Mouse (Mus musculus): ENCODE results near the gene Rgs11. TPM values are rescaled to one million over a fixed set of nuclear protein-coding genes. Genes with fewer than 3 reads are reported as not detected.

Gene Rgs11
- polyA plus RNA-seq, 1 experiment from 2014 or later = 8.5 TPM

DNA sequence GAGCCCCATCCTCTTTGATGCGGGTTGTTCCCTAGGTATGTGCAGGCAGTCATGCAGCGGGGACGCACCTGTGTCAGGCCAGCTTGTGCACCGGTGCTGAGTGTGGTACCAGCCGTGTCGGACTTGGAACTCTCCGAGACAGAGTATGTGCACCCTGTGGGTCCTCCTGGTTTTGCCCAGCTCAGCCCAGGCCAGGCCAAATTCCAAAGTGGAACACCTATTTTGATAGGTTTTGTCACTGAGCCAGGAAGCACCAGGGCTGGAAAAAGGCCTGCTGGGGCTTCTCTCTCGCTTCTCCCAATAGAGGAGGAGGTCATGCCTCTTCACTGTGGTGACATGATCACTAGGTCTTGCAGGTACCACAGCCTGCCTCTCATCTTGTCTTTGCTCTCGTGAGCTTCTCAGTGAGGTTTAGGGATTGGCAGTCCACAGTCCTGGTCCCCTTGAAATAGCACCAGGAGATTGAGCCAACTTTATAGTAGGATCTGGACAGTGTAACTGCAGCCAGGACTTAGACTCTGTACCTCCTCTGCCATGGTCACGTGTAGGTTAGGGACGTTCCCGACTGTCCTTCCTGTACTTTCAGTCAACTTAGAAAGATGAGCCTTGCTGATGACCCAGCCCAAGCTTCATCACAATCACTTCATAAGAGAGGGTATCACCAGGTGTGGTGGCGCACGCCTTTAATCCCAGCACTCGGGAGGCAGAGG, 10.1 kb upstream of the Rgs11 start:
- ATAC-seq (ENCODE audit: low read depth) (no peak), DNase-seq (ENCODE audit: low spot score) (no peak)
- Histone ChIP-seq H3K4me3 (ENCODE audit: low read depth, low read length) (no peak overlapping the region), H3K36me3 (ENCODE audit: control insufficient read depth, insufficient read depth, low read length) (peaks cover 95% of the 10 kb centered on the region), H3K4me1 (ENCODE audit: control insufficient read depth, insufficient read depth, low read length) (no peaks in the 10 kb centered on the region), H3K27ac (replicated peaks; ENCODE audit: low read depth, low read length) (no peak overlapping the region), H3K4me2 (ENCODE audit: low read depth, low read length) (no peak overlapping the region), H3K9me3 (ENCODE audit: control insufficient read depth, low read length) (no peaks in the 10 kb centered on the region), H3K27me3 (replicated peaks; ENCODE audit: control insufficient read depth, insufficient read depth, low read length) (no peaks in the 10 kb centered on the region), H3K9ac (ENCODE audit: low read depth, low read length) (no peak overlapping the region)
- 98% methylated on average over 15 of the region's 15 CpGs for WGBS

DNA sequence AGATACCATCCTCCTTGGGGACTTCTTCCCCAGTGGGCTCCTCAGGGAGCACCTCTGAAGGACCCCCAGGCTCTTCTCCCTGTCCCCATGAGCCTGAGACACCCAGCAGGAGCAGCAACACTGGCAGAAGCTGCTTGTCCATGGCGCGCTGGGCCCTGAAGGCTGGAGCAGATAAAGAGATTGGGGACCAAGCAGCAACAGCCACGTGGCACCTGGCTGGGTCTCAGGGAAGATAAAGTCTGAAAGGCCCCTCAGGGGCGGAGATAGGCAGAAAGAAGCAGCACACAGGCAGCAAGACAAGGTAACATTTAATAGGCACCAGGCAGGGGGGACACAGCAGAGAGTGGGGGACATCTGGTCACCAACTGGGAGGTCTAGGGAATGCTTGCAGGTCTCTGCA, 3.9 kb upstream of the Rgs11 start, which contains the start of gene Pdia2:
Pdia2 (minus strand) TSS at position 196 of the 400 bp plus-strand sequence.
- Histone ChIP-seq H3K4me2 (ENCODE audit: low read depth, low read length) (no peak within 1 kb of the TSS), H3K9ac (ENCODE audit: low read depth, low read length) (no peak within 1 kb of the TSS), H3K27me3 (replicated peaks; ENCODE audit: control insufficient read depth, insufficient read depth, low read length) (peaks cover 44% of the 10 kb centered on the region), H3K9me3 (ENCODE audit: control insufficient read depth, low read length) (no peaks in the 10 kb centered on the region), H3K4me1 (ENCODE audit: control insufficient read depth, insufficient read depth, low read length) (peaks cover 7% of the 10 kb centered on the region; the same call in 1 of the 2 replicates), H3K27ac (replicated peaks; ENCODE audit: low read depth, low read length) (no peak within 1 kb of the TSS), H3K4me3 (ENCODE audit: low read depth, low read length) (no peak within 1 kb of the TSS), H3K36me3 (ENCODE audit: control insufficient read depth, insufficient read depth, low read length) (peaks cover 43% of the 10 kb centered on the region)
- ATAC-seq (ENCODE audit: low read depth) (no peak), DNase-seq (ENCODE audit: low spot score) (no peak)
- 68% methylated on average over 4 of the region's 4 CpGs for WGBS

DNA sequence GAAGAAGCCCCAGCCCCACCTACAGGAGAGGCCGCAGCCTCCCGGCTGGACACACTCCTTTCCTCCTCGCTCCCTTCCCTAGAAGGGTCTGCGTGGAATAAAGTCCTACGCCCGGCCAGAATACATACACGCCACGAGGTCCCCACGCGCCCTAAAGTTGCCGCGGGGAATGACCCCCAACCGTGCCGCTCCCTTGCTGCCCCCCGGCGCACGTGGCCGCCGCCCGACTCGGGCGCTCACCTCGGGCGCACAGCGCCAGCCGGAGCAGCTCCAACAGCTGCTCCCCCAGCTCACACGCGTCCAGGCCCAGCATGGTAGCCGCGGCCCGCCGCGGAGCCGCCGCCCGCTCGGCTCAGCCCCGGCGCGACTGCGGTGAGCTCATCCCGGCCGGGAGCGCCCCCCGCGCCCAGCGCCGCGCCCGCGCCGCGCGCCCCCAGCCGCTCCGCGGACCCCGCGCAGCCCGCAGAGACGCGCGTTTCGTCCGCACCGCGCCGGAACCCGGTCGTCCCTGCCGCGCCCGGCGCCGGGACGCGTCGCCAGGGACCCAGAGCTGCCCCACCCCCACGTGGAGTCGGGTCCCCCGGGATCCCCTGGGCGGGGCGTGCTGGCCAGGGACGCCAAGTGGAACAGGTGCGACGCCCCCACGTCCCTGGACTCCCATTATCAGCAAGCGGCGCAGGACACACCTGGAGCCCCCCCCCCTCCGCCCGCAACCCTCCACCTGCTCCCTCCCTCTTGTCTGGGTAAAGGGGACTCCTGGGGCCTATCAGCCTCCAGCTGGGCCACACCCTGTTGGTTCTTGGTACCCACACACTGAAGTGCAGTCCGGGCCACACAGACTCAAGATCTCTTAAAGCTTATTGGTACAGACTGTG, 1.7 kb upstream of the Rgs11 start:
- Histone ChIP-seq H3K4me2 (ENCODE audit: low read depth, low read length) (peak overlapping the region; percentile 96), H3K4me3 (ENCODE audit: low read depth, low read length) (peak overlapping the region; percentile 57), H3K27me3 (replicated peaks; ENCODE audit: control insufficient read depth, insufficient read depth, low read length) (peaks cover 52% of the 10 kb centered on the region), H3K36me3 (ENCODE audit: control insufficient read depth, insufficient read depth, low read length) (peaks cover 22% of the 10 kb centered on the region), H3K9me3 (ENCODE audit: control insufficient read depth, low read length) (no peaks in the 10 kb centered on the region), H3K9ac (ENCODE audit: low read depth, low read length) (peak overlapping the region; percentile 69), H3K27ac (replicated peaks; ENCODE audit: low read depth, low read length) (no peak overlapping the region), H3K4me1 (ENCODE audit: control insufficient read depth, insufficient read depth, low read length) (peaks cover 7% of the 10 kb centered on the region; the same call in 1 of the 2 replicates)
- DNase-seq (ENCODE audit: low spot score) (peak; percentile 68), ATAC-seq (ENCODE audit: low read depth) (peak; percentile 73)
- under 1% methylated on average over 26 of the region's 92 CpGs for WGBS

DNA sequence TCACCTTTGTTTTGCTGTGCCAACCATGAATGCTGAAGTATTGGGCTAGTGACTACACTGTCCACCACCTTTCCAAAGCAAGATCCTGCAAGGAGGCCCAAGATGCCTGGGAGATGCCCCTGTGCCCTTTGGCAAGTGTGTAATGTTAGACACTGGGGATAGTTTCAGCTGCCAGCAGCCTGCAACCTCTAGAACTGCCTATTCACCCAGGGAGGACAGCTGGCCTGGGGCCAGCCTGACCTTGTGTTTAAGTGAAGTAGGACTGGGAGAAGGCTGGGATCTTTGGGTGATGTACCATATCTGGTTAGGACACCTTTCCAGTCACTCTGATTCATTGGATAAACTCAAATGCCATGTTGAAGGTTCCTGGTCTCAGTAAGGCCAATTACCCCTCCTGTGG, 753 bp upstream of the Rgs11 start:
- DNase-seq (ENCODE audit: low spot score) (no peak), ATAC-seq (ENCODE audit: low read depth) (no peak)
- no peak overlapping the region for H3K4me2 ChIP-seq (ENCODE audit: low read depth, low read length)

DNA sequence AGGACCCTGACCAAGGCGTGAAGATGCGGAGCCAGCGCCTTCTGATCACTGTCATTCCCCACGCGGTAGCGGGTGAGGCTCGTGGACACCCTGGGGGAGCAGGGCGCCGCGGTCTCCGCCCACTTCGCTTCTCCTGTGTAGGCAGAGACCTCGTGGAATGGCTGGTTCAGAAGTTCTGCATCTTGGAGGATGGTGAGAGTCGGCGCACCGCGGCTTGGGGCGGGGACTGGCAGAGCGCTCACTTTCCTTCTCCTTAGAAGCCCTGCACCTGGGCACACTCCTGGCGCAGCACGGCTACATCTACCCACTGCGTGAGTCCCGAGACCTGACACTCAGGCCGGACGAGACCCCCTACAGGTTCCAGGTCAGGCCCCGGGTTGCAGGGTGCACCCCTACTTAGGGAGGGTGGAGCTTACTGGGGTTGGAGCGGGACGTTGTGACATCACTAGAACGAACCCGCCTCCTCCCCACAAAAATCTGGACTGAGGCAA, 615 bp downstream of the Rgs11 start:
- peak; percentile 16 for ATAC-seq (ENCODE audit: low read depth)
- Histone ChIP-seq H3K9me3 (ENCODE audit: control insufficient read depth, low read length) (no peaks in the 10 kb centered on the region), H3K27me3 (replicated peaks; ENCODE audit: control insufficient read depth, insufficient read depth, low read length) (peaks cover 52% of the 10 kb centered on the region), H3K9ac (ENCODE audit: low read depth, low read length) (peak overlapping the region; percentile 54), H3K36me3 (ENCODE audit: control insufficient read depth, insufficient read depth, low read length) (peaks cover under 1% of the 10 kb centered on the region; the same call in 1 of the 2 replicates), H3K4me2 (ENCODE audit: low read depth, low read length) (peak overlapping the region; percentile 96), H3K27ac (replicated peaks; ENCODE audit: low read depth, low read length) (no peak overlapping the region), H3K4me1 (ENCODE audit: control insufficient read depth, insufficient read depth, low read length) (peaks cover 7% of the 10 kb centered on the region; the same call in 1 of the 2 replicates), H3K4me3 (ENCODE audit: low read depth, low read length) (peak overlapping the region; percentile 52)
- peak; percentile 40 for DNase-seq (ENCODE audit: low spot score)
- 1% methylated on average over 26 of the region's 30 CpGs for WGBS

More for the DNA sequence above, 753 bp upstream of the Rgs11 start:
- Histone ChIP-seq H3K36me3 (ENCODE audit: control insufficient read depth, insufficient read depth, low read length) (peaks cover 12% of the 10 kb centered on the region), H3K27me3 (replicated peaks; ENCODE audit: control insufficient read depth, insufficient read depth, low read length) (peaks cover 52% of the 10 kb centered on the region), H3K4me3 (ENCODE audit: low read depth, low read length) (peak overlapping the region; percentile 3; the same call in 1 of the 2 replicates), H3K9ac (ENCODE audit: low read depth, low read length) (no peak overlapping the region), H3K27ac (replicated peaks; ENCODE audit: low read depth, low read length) (no peak overlapping the region), H3K4me1 (ENCODE audit: control insufficient read depth, insufficient read depth, low read length) (peaks cover 7% of the 10 kb centered on the region; the same call in 1 of the 2 replicates), H3K9me3 (ENCODE audit: control insufficient read depth, low read length) (no peaks in the 10 kb centered on the region)

DNA sequence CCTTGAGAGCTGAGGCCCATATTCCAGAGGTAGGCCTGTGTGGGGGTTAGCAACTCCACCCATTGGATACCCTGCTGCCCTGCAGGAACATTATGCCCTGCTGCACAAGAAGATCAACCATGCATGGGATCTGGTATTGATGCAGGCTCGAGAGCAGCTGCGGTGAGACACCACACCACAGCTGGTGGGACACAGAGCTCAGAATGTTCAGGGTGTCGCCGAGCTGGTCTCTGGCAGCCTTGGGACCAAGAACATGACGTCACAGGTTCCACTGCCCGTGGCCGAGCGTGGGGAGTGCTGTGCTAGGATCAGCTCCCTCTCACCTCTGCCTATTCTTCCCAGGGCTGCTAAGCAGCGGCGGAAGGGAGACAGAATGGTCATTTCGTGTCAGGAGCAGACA, 2.0 kb downstream of the Rgs11 start:
- 36% methylated on average over 10 of the region's 11 CpGs for WGBS
- Histone ChIP-seq H3K27me3 (replicated peaks; ENCODE audit: control insufficient read depth, insufficient read depth, low read length) (peaks cover 48% of the 10 kb centered on the region), H3K9me3 (ENCODE audit: control insufficient read depth, low read length) (no peaks in the 10 kb centered on the region), H3K36me3 (ENCODE audit: control insufficient read depth, insufficient read depth, low read length) (no peaks in the 10 kb centered on the region), H3K9ac (ENCODE audit: low read depth, low read length) (no peak overlapping the region), H3K27ac (replicated peaks; ENCODE audit: low read depth, low read length) (no peak overlapping the region), H3K4me3 (ENCODE audit: low read depth, low read length) (no peak overlapping the region), H3K4me1 (ENCODE audit: control insufficient read depth, insufficient read depth, low read length) (peaks cover 7% of the 10 kb centered on the region; the same call in 1 of the 2 replicates), H3K4me2 (ENCODE audit: low read depth, low read length) (no peak overlapping the region)
- no peak for ATAC-seq (ENCODE audit: low read depth)
- DNase-seq (ENCODE audit: low spot score) = no peak

DNA sequence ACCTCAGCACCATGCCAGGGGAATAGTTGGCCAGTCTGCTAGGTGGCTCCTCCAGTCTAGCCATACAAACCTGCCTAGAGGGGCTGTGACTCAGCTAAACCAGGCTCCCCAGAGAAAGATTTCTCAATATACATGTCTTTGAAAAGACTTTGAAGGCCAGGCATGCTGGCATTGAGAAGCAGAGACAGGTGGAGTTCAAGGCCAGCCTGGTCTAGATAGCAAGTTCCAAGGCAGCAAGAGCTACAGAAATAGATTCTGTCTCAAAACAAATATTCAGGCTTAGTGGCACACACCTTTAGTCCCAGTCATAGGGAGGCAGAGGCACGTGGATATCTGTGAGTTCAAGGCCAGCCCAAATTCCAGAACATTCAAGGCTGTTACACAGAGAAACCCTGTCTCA, 3.6 kb downstream of the Rgs11 start:
- no peak overlapping the region for H3K27ac ChIP-seq (replicated peaks; ENCODE audit: low read depth, low read length)
- no peak overlapping the region for H3K4me3 ChIP-seq (ENCODE audit: low read depth, low read length)
- peaks cover 7% of the 10 kb centered on the region; the same call in 1 of the 2 replicates for H3K4me1 ChIP-seq (ENCODE audit: control insufficient read depth, insufficient read depth, low read length)
- ATAC-seq (ENCODE audit: low read depth) (no peak), DNase-seq (ENCODE audit: low spot score) (no peak)
- WGBS = 39% methylated on average over 1 of the region's 1 CpGs
- no peaks in the 10 kb centered on the region for H3K9me3 ChIP-seq (ENCODE audit: control insufficient read depth, low read length)
- no peak overlapping the region for H3K4me2 ChIP-seq (ENCODE audit: low read depth, low read length)
- H3K27me3 ChIP-seq (replicated peaks; ENCODE audit: control insufficient read depth, insufficient read depth, low read length) = peaks cover 33% of the 10 kb centered on the region
- no peaks in the 10 kb centered on the region for H3K36me3 ChIP-seq (ENCODE audit: control insufficient read depth, insufficient read depth, low read length)
- no peak overlapping the region for H3K9ac ChIP-seq (ENCODE audit: low read depth, low read length)

DNA sequence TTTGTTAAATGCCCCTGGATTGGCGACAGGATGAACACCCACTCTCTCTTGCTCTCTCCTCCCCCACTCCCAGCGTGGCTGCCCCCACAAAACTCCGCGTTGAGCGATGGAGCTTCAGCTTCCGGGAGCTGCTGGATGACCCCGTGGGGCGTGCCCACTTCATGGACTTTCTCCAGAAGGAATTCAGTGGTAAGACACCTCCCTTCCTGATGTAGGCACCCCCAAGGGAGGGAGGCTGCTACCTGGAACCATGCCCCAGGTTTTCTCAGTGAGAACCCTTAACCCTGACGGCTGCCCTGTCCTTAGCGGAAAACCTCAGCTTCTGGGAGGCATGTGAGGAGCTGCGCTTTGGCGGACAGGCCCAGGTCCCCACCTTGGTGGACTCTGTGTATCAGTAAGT, 4.9 kb downstream of the Rgs11 start, which contains the start of gene Arhgdig:
Arhgdig (minus strand) TSS at position 101 of the 400 bp plus-strand sequence.
- 92% methylated on average over 12 of the region's 12 CpGs for WGBS
- Histone ChIP-seq H3K9ac (ENCODE audit: low read depth, low read length) (no peak within 1 kb of the TSS), H3K27me3 (replicated peaks; ENCODE audit: control insufficient read depth, insufficient read depth, low read length) (peaks cover 20% of the 10 kb centered on the region), H3K36me3 (ENCODE audit: control insufficient read depth, insufficient read depth, low read length) (no peaks in the 10 kb centered on the region), H3K9me3 (ENCODE audit: control insufficient read depth, low read length) (no peaks in the 10 kb centered on the region), H3K4me3 (ENCODE audit: low read depth, low read length) (no peak within 1 kb of the TSS), H3K4me1 (ENCODE audit: control insufficient read depth, insufficient read depth, low read length) (peaks cover 7% of the 10 kb centered on the region; the same call in 1 of the 2 replicates), H3K27ac (replicated peaks; ENCODE audit: low read depth, low read length) (no peak within 1 kb of the TSS), H3K4me2 (ENCODE audit: low read depth, low read length) (no peak within 1 kb of the TSS)
- ATAC-seq (ENCODE audit: low read depth) (no peak), DNase-seq (ENCODE audit: low spot score) (no peak)
